Mouse (Mus musculus) liver, embryonic 13.5 days (tissue): Measurements from ENCODE around the gene Cyb5b. TPM values are rescaled to one million over a fixed set of nuclear protein-coding genes. Genes with fewer than 3 reads are reported as not detected.
A peak's percentile ranks its signal among the peaks of the same experiment; 100 is the strongest.

Source experiments
- ATAC-seq: fragments of 200-750 bp; cut with Nextera tagmentation; 2 replicates; pipeline ENCODE4 v1.8.0; 2017; ENCODE audit warnings: low read depth, mild to moderate bottlenecking, moderate number of reproducible peaks, moderate library complexity
- DNase-seq: peaks from one replicate; pipeline ENCODE4 v3.0.0; 2022
- H3K27ac ChIP-seq: fragments of 300-500 bp; sonication (generic); 2 replicates; pipeline ENCODE4 v1.5.1; 2015; ENCODE audit warnings: moderate library complexity, mild to moderate bottlenecking, inconsistent platforms
- H3K27me3 ChIP-seq: fragments of 300-500 bp; sonication (generic); 2 replicates; pipeline ENCODE4 v1.6.1; 2015; ENCODE audit warnings: mild to moderate bottlenecking, inconsistent platforms
- H3K36me3 ChIP-seq: fragments of 300-500 bp; sonication (generic); 2 replicates; pipeline ENCODE4 v1.6.1; 2015; ENCODE audit warnings: mild to moderate bottlenecking, inconsistent platforms
- H3K4me1 ChIP-seq: fragments of 300-500 bp; sonication (generic); replicated peaks from 2 replicates; pipeline ENCODE4 v1.6.1; 2015; ENCODE audit warnings: inconsistent platforms
- H3K4me2 ChIP-seq: fragments of 300-500 bp; sonication (generic); 2 replicates; pipeline ENCODE4 v1.6.1; 2015; ENCODE audit warnings: inconsistent platforms, mild to moderate bottlenecking, moderate library complexity
- H3K4me3 ChIP-seq: fragments of 300-500 bp; sonication (generic); replicated peaks from 2 replicates; pipeline ENCODE4 v1.5.1; 2015; ENCODE audit warnings: mild to moderate bottlenecking, inconsistent platforms
- H3K9ac ChIP-seq: fragments of 300-500 bp; sonication (generic); 2 replicates; pipeline ENCODE4 v1.6.1; 2015; ENCODE audit warnings: mild to moderate bottlenecking, inconsistent platforms
- H3K9me3 ChIP-seq: fragments of 300-500 bp; sonication (generic); replicated peaks from 2 replicates; pipeline ENCODE4 v1.6.1; 2016; ENCODE audit warnings: inconsistent platforms
- WGBS: fragments of 180-500 bp; shearing (Covaris S2); methylation state at CpG from one replicate; pipeline ENCODE4 v1.1.7; 2015; ENCODE audit not compliant: insufficient replicate concordance; 5-methylcytosine and 5-hydroxymethylcytosine counted together
- polyA plus RNA-seq: library from polyadenylated mRNA; unstranded; fragments of >200 nt; fragmentation: Nextera tagmentation; extraction: Ambion mirVana; gene quantifications from 2 replicates; pipeline ENCODE4 v1.2.1, GENCODE M21; 2015

Gene Cyb5b
- polyA plus RNA-seq, 1 experiment from 2014 or later, result 32.8 TPM

DNA sequence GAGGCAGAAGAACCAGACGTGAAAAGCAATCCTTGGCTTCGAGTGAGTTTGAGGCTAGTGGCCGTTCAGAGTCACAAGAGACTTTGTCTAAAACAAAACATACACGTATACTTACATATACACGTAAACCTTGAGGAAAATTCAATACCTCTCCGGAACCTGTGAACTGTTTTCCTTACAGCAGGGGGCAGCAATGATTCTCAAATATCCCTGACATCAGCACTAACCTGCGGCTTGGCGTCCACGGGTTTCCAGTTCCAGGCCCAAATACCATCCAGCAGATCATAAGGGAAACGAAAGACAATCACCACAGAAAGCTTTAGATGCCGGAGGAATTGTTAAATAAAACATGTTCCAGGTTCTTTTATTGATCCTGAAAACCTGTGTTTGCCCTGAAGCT is 34.4 kb upstream of the Cyb5b start:
- Histone ChIP-seq H3K27me3 (no peaks in the 10 kb centered on the region), H3K36me3 (no peaks in the 10 kb centered on the region), H3K4me3 (no peak overlapping the region), H3K4me2 (no peak overlapping the region), H3K9me3 (no peaks in the 10 kb centered on the region), H3K9ac (no peak overlapping the region), H3K4me1 (peaks cover 30% of the 10 kb centered on the region), H3K27ac (no peak overlapping the region)
- peak; percentile 33 for DNase-seq
- no peak for ATAC-seq
- WGBS, result 14% methylated on average over 11 of the region's 11 CpGs

DNA sequence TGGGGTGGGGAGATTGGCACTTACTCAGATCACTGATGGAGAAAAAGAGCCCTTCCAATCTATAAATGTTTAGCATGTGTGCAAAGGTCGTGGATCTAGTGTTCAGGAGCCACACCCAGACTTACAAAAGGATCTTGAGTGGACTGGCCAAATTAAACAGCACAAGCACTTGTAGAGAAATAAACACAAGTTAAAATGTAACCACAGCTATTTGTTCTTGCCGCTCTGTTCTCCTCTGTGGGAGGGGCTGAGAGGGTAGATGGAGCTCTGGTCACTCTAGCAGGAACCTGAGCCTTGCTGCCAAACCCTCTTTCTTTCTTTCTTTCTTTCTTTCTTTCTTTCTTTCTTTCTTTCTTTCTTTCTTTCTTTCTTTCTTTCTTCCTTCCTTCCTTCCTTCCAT is 33.4 kb upstream of the Cyb5b start:
- Histone ChIP-seq H3K9me3 (no peaks in the 10 kb centered on the region), H3K36me3 (no peaks in the 10 kb centered on the region), H3K27me3 (no peaks in the 10 kb centered on the region), H3K4me2 (no peak overlapping the region), H3K4me1 (peaks cover 30% of the 10 kb centered on the region), H3K4me3 (no peak overlapping the region), H3K9ac (no peak overlapping the region), H3K27ac (no peak overlapping the region)
- DNase-seq (no peak), ATAC-seq (no peak)
- 37% methylated on average over 2 of the region's 2 CpGs for WGBS

DNA sequence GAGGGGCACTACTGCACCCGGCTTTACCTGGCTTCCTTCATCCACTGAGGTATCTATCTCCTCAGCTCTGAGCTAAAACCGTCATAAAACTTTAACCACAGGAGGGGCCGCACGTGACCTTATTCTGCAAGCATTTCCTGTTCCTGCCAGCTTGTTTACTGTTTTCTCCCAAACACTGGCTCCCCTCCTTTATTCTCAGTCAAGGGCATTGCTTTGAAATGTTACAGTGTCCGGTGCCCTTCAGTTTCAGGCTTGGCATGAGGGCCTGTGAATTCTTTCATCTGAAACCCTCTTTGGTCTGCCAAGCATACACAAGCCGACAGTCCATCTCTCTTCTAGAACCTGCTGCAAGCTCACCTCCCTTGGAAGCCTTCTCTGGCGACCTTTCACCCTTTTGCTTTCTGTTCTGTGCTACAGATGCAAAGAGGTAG is 31.6 kb upstream of the Cyb5b start:
- no peak for ATAC-seq
- no peak overlapping the region for H3K9ac ChIP-seq
- no peak overlapping the region for H3K4me2 ChIP-seq

DNA sequence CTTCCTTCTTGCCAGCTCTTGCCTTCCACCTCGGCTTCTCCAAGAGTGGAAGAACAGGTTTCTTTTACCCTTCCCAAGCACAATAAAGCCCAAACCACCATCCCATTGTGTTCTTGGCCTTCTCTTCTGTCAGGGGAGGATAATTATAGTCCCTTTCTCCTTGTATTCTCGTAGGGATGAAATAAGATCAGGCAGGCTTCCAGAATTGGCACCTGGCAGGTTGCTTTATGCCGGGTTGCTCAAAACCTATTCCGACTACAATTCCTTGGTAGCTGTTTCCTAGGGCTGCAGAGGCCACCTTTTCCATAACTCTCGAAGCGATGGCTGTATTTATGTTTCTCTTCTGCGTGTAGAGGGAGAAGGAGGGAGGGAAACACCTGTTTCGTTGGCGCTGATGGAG is 31.0 kb upstream of the Cyb5b start:
- H3K4me3 ChIP-seq, result no peak overlapping the region
- ATAC-seq, result no peak
- no peaks in the 10 kb centered on the region for H3K27me3 ChIP-seq
- WGBS, result 67% methylated on average over 9 of the region's 9 CpGs
- H3K9me3 ChIP-seq, result no peaks in the 10 kb centered on the region
- no peaks in the 10 kb centered on the region for H3K36me3 ChIP-seq
- no peak for DNase-seq
- no peak overlapping the region for H3K9ac ChIP-seq
- H3K27ac ChIP-seq, result no peak overlapping the region
- H3K4me2 ChIP-seq, result no peak overlapping the region
- H3K4me1 ChIP-seq, result peaks cover 42% of the 10 kb centered on the region

More for the DNA sequence above, 31.6 kb upstream of the Cyb5b start:
- Histone ChIP-seq H3K4me3 (no peak overlapping the region), H3K9me3 (no peaks in the 10 kb centered on the region), H3K27me3 (no peaks in the 10 kb centered on the region), H3K4me1 (peaks cover 40% of the 10 kb centered on the region), H3K27ac (no peak overlapping the region), H3K36me3 (no peaks in the 10 kb centered on the region)
- WGBS, result 29% methylated on average over 7 of the region's 7 CpGs
- DNase-seq, result no peak

GRCm38 (mm10) chr8:107120806-107121205 is 29.6 kb upstream of the Cyb5b start:
- Histone ChIP-seq H3K36me3 (no peaks in the 10 kb centered on the region), H3K4me2 (no peak overlapping the region), H3K9ac (no peak overlapping the region), H3K9me3 (no peaks in the 10 kb centered on the region), H3K4me3 (no peak overlapping the region), H3K27me3 (no peaks in the 10 kb centered on the region), H3K4me1 (peaks cover 32% of the 10 kb centered on the region), H3K27ac (no peak overlapping the region)
- ATAC-seq (no peak), DNase-seq (no peak)

- Histone ChIP-seq H3K4me3 (no peak overlapping the region), H3K9ac (no peak overlapping the region), H3K27me3 (no peaks in the 10 kb centered on the region), H3K27ac (no peak overlapping the region), H3K9me3 (no peaks in the 10 kb centered on the region), H3K36me3 (no peaks in the 10 kb centered on the region), H3K4me2 (no peak overlapping the region), H3K4me1 (peaks cover 25% of the 10 kb centered on the region)
- WGBS, result 73% methylated on average over 7 of the region's 7 CpGs
- DNase-seq (no peak), ATAC-seq (no peak)
Measured at GRCm38 (mm10) chr8:107121681-107122291, 28.7 kb upstream of the Cyb5b start.

- ATAC-seq, result no peak
- Histone ChIP-seq H3K27ac (no peak overlapping the region), H3K4me3 (no peak overlapping the region), H3K27me3 (no peaks in the 10 kb centered on the region), H3K9me3 (no peaks in the 10 kb centered on the region), H3K4me1 (peaks cover 24% of the 10 kb centered on the region), H3K36me3 (no peaks in the 10 kb centered on the region), H3K4me2 (no peak overlapping the region), H3K9ac (no peak overlapping the region)
- DNase-seq, result no peak
- WGBS, result 54% methylated on average over 9 of the region's 9 CpGs
Measured at GRCm38 (mm10) chr8:107123063-107123614, 27.3 kb upstream of the Cyb5b start.

DNA sequence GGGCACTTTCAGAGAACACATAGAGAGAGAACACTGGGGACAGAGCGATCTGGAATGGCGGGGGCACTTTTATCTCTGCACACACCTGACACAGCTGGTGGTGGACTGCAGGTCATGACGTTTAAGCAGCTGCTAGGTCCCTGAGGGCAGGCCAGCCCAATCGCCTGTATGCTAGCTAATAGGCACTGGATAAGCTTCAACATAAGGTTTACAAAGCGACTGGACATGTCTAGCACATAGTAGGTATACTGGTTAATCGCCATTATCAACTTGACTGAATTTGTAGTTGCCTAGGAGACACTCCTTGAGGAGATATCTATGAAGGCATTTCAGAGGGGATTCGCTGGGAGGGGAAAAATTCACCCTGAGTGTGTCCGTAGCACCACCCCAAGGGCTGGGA is 26.1 kb upstream of the Cyb5b start:
- no peaks in the 10 kb centered on the region for H3K9me3 ChIP-seq
- WGBS, result 53% methylated on average over 8 of the region's 8 CpGs
- H3K27ac ChIP-seq, result no peak overlapping the region
- no peak overlapping the region for H3K4me3 ChIP-seq
- no peaks in the 10 kb centered on the region for H3K36me3 ChIP-seq
- no peak overlapping the region for H3K9ac ChIP-seq
- DNase-seq (no peak), ATAC-seq (no peak)
- no peak overlapping the region for H3K4me2 ChIP-seq
- peaks cover 19% of the 10 kb centered on the region for H3K4me1 ChIP-seq
- H3K27me3 ChIP-seq, result no peaks in the 10 kb centered on the region

DNA sequence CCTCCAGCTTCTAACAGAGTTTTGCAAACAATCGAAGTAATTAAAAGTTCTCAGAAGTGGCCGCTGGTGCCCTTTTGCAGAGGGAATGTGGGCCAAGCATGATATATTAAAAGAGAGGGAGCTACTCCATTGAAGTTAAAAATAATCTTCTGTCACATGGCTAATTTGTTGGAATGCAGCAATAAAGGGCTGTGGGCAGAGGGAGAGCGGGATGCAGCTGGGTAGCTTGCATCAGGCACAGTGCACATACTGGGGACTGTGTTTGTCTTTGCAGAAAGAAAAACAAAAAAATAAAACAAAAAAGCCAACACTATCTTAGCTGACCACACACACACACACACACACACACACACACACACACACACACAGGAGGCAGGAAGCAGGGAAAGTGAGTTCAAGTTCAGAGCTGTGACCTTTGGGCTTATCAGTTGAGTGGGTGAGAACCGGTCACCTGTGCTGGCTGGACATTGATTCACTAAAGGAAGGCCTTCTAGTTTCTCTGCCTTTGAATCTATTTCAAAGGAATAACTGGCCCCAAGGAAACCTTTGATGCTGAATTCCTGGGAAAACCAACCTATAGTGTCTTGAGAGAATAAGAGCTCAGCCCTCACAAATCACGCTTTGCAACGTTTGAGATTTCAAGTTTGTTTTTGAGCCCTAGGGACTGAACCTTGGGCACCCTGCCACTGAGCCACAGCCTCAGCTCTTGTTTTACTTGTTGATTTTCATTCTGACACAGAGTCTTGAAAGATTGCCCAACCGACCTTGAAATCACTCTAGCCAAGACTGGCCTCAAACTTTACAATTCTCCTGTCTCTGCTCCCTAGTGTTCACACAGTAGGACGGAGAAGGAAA is 21.0 kb upstream of the Cyb5b start:
- Histone ChIP-seq H3K9me3 (no peaks in the 10 kb centered on the region), H3K27me3 (peaks cover 6% of the 10 kb centered on the region; the same call in 1 of the 2 replicates), H3K4me3 (no peak overlapping the region), H3K36me3 (no peaks in the 10 kb centered on the region), H3K4me2 (no peak overlapping the region), H3K27ac (no peak overlapping the region), H3K9ac (no peak overlapping the region), H3K4me1 (0 out of 2 replicates have a peak, but pooled peaks cover 2% of the 10 kb centered on the region)
- DNase-seq (no peak), ATAC-seq (no peak; the same call in 1 of the 2 replicates)
- WGBS, result 69% methylated on average over 8 of the region's 8 CpGs

DNA sequence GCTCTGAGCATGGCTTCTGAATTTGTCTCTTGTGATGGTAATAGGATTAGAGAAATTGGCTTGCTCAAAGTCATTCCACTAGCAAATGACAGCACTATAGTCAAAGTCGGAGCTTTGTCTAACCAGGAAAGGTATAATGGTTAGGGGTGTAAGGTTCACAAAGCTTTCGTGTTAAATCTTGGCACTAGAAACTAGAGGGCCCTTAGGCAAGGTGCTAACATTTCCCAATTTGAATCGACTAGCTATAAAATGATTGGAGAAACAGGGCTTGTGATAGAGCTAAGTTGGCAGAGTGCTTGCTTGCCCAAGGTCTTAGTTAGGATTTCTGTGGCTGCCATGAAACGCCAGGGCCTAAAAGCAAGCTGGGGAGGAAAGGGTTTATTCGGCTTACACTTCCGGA is 20.4 kb upstream of the Cyb5b start:
- no peaks in the 10 kb centered on the region for H3K36me3 ChIP-seq
- H3K9me3 ChIP-seq, result no peaks in the 10 kb centered on the region
- H3K4me2 ChIP-seq, result no peak overlapping the region
- H3K27me3 ChIP-seq, result peaks cover 6% of the 10 kb centered on the region; the same call in 1 of the 2 replicates
- H3K4me3 ChIP-seq, result no peak overlapping the region
- H3K9ac ChIP-seq, result no peak overlapping the region
- H3K4me1 ChIP-seq, result 0 out of 2 replicates have a peak, but pooled peaks cover 2% of the 10 kb centered on the region
- ATAC-seq, result no peak
- 71% methylated on average over 6 of the region's 6 CpGs for WGBS
- no peak for DNase-seq
- H3K27ac ChIP-seq, result no peak overlapping the region

- Histone ChIP-seq H3K9ac (no peak overlapping the region), H3K4me3 (no peak overlapping the region), H3K27ac (no peak overlapping the region), H3K4me2 (no peak overlapping the region), H3K27me3 (peaks cover 6% of the 10 kb centered on the region; the same call in 1 of the 2 replicates), H3K36me3 (no peaks in the 10 kb centered on the region), H3K9me3 (no peaks in the 10 kb centered on the region), H3K4me1 (0 out of 2 replicates have a peak, but pooled peaks cover 2% of the 10 kb centered on the region)
- DNase-seq (no peak), ATAC-seq (no peak)
- WGBS, result 72% methylated on average over 24 of the region's 24 CpGs
Measured at GRCm38 (mm10) chr8:107132581-107133491, 17.6 kb upstream of the Cyb5b start.
